Mouse (Mus musculus) embryonic facial prominence, embryonic 15.5 days (tissue): ENCODE results near the gene Gusb. TPM values are rescaled to one million over a fixed set of nuclear protein-coding genes. Genes with fewer than 3 reads are reported as not detected.
"Not testable (repeated sequence)": the region's sequence is repeated elsewhere in the genome, so short reads cannot be mapped to it uniquely, and the experiment has no call there.

Experiments used
- ATAC-seq: fragments of 200-750 bp; cut with Nextera tagmentation; 2 replicates; pipeline ENCODE4 v1.8.0; 2017; ENCODE audit warnings: low read depth, moderate TSS enrichment; ENCODE audit not compliant: insufficient number of reproducible peaks, low FRiP score, low TSS enrichment
- H3K27ac ChIP-seq: fragments of 300-500 bp; sonication (generic); replicated peaks from 2 replicates; pipeline ENCODE4 v1.5.1; 2015; ENCODE audit warnings: mild to moderate bottlenecking, inconsistent platforms
- H3K27me3 ChIP-seq: fragments of 300-500 bp; sonication (generic); 2 replicates; pipeline ENCODE4 v1.6.1; 2015; ENCODE audit warnings: inconsistent platforms
- H3K36me3 ChIP-seq: fragments of 300-500 bp; sonication (generic); 2 replicates; pipeline ENCODE4 v1.6.1; 2015; ENCODE audit warnings: mild to moderate bottlenecking, inconsistent platforms
- H3K4me1 ChIP-seq: fragments of 300-500 bp; sonication (generic); 2 replicates; pipeline ENCODE4 v1.6.1; 2015; ENCODE audit warnings: inconsistent platforms
- H3K4me2 ChIP-seq: fragments of 300-500 bp; sonication (generic); replicated peaks from 2 replicates; pipeline ENCODE4 v1.6.1; 2015; ENCODE audit warnings: mild to moderate bottlenecking, inconsistent platforms
- H3K4me3 ChIP-seq: fragments of 300-500 bp; sonication (generic); replicated peaks from 2 replicates; pipeline ENCODE4 v1.5.1; 2015; ENCODE audit warnings: mild to moderate bottlenecking, inconsistent platforms
- H3K9ac ChIP-seq: fragments of 300-500 bp; sonication (generic); 2 replicates; pipeline ENCODE4 v1.6.1; 2015; ENCODE audit warnings: inconsistent platforms
- H3K9me3 ChIP-seq: fragments of 300-500 bp; sonication (generic); replicated peaks from 2 replicates; pipeline ENCODE4 v1.6.1; 2016; ENCODE audit warnings: inconsistent platforms
- WGBS: fragments of 180-500 bp; shearing (Covaris S2); methylation state at CpG from one replicate; pipeline ENCODE4 v1.1.7; 2015; 5-methylcytosine and 5-hydroxymethylcytosine counted together
- polyA plus RNA-seq: library from polyadenylated mRNA; unstranded; fragments of >200 nt; fragmentation: Nextera tagmentation; extraction: Ambion mirVana; gene quantifications from 2 replicates; pipeline ENCODE4 v1.2.1, GENCODE M21; 2015

Gene Gusb
- polyA plus RNA-seq, 1 experiment from 2014 or later: 46.7 TPM

DNA sequence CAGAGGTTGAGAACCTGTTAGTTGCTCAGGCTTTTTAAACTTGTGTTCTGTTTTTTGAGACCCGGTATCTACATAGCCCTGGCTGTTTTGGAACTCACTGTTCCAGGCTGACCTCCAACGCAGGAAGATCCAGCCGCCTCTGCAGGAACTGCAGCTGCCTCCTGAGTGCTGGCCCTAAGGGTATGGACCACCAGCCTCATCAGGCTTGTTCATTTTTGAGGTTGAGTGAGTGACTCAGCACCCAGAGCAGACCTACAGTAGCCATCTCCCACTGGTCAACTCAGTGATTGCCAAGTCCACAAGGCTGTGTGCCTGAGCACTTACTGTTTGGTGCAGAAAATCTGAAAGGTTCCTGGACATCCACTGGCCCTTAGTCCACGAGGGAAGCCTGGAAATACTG, 31.4 kb downstream of the Gusb start:
- H3K9ac ChIP-seq: no peak overlapping the region
- no peaks in the 10 kb centered on the region for H3K9me3 ChIP-seq

DNA sequence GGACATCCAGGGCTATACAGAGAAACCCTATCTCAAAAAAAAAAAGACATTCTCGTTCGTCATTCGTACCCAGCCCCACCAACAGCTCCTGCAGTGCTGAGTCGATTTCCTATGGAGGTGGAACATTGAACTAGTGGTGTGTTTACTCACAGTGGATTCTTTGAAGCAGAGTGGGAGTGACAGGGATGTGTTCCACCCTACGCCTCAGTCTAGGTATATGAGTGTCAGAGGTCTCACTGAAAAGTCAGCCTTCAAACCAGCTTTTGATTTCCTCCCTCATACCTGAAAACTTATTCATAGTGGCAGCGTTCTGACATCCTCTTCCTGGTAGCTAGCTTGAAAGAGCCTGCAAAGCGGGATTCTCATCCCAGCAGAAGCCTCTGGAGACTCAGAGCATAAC, 34.4 kb downstream of the Gusb start:
- Histone ChIP-seq H3K27me3 (no peaks in the 10 kb centered on the region), H3K9ac (no peak overlapping the region), H3K27ac (no peak overlapping the region), H3K9me3 (no peaks in the 10 kb centered on the region), H3K4me2 (no peak overlapping the region), H3K36me3 (peaks cover 10% of the 10 kb centered on the region; the same call in 1 of the 2 replicates), H3K4me3 (no peak overlapping the region), H3K4me1 (no peaks in the 10 kb centered on the region)
- WGBS: 78% methylated on average over 7 of the region's 7 CpGs
- no peak for ATAC-seq

More for the DNA sequence above, 31.4 kb downstream of the Gusb start:
- no peak for ATAC-seq
- H3K27ac ChIP-seq: no peak overlapping the region
- WGBS: 82% methylated on average over 4 of the region's 4 CpGs
- H3K27me3 ChIP-seq: no peaks in the 10 kb centered on the region
- H3K36me3 ChIP-seq: peaks cover 13% of the 10 kb centered on the region; the same call in 1 of the 2 replicates
- 0 out of 2 replicates have a peak, but pooled peaks cover 4% of the 10 kb centered on the region for H3K4me1 ChIP-seq
- no peak overlapping the region for H3K4me2 ChIP-seq
- no peak overlapping the region for H3K4me3 ChIP-seq

DNA sequence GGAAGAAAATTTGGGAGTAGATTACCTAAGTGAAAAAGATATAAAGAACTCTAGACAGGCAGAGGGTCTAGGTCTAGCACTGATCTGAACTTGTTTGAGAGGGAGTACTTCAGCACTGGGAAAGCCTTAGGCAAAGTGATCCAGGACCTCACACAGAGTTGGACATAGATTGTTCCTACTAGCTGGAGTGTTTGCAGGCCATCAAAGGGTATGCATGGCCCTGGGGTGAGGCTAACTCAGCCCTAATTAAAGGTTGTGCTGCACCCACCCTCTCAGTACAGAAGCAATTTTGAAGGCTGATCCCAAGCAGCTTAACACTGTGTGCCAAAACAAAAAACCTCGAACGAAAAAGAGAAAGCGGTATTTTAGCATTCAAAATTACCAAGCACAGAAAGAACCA, 36.4 kb downstream of the Gusb start:
- H3K27ac ChIP-seq: no peak overlapping the region
- no peak overlapping the region for H3K9ac ChIP-seq
- whole genome bisulfite sequencing: 63% methylated on average over 3 of the region's 3 CpGs
- peak; percentile 54; the same call in 1 of the 2 replicates for ATAC-seq
- no peaks in the 10 kb centered on the region for H3K4me1 ChIP-seq
- H3K4me3 ChIP-seq: no peak overlapping the region
- peaks cover 1% of the 10 kb centered on the region; the same call in 1 of the 2 replicates for H3K36me3 ChIP-seq
- H3K9me3 ChIP-seq: no peaks in the 10 kb centered on the region
- no peaks in the 10 kb centered on the region for H3K27me3 ChIP-seq
- H3K4me2 ChIP-seq: no peak overlapping the region

DNA sequence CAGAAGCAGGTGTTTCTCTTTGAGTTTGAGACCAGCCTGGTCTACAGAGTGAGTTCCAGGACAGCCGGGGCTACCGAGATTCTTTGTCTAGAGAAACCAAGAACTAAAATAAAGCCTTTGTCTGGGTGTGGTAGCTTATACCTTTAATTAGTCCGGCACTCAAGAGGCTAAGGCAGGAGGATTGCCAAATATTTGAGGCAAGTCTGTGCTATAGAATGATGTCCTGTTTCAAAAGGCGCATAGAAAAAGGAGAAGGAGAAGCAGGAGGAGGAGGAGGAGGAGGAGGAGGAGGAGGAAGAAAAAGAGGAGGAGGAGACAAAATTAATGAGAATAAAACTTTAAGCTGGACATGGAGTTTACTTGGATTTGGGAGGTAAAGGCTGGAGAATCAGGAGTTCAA, 39.6 kb downstream of the Gusb start:
- no peak overlapping the region for H3K27ac ChIP-seq
- no peak overlapping the region for H3K9ac ChIP-seq
- H3K4me1 ChIP-seq: no peaks in the 10 kb centered on the region
- H3K4me3 ChIP-seq: no peak overlapping the region
- no peak overlapping the region for H3K4me2 ChIP-seq
- no peaks in the 10 kb centered on the region for H3K27me3 ChIP-seq
- 54% methylated on average over 4 of the region's 4 CpGs for WGBS
- H3K9me3 ChIP-seq: no peaks in the 10 kb centered on the region
- ATAC-seq: no peak
- peaks cover 3% of the 10 kb centered on the region; the same call in 1 of the 2 replicates for H3K36me3 ChIP-seq

DNA sequence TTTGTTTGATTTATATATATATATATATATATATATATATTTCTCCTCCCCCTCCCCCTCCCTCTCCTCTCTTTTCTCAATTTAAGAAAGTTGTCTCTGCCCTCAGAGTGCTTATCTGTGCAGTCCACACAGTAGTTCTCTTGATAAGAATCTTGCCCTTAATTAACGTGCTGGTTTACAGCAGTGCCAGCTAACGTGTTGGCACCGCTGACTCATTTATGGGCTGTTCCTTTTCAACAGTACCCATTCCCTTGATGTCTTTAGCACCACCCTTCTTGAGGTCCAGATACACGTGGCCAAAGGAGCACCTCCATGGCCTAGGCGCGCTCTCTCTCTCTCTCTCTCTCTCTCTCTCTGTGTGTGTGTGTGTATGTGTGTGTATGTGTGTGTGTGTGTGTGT, 47.1 kb downstream of the Gusb start:
- 86% methylated on average over 6 of the region's 6 CpGs for WGBS
- Histone ChIP-seq H3K36me3 (peaks cover 3% of the 10 kb centered on the region; the same call in 1 of the 2 replicates), H3K4me3 (no peak overlapping the region), H3K4me2 (no peak overlapping the region), H3K9me3 (no peaks in the 10 kb centered on the region), H3K9ac (no peak overlapping the region), H3K27ac (no peak overlapping the region), H3K27me3 (no peaks in the 10 kb centered on the region), H3K4me1 (0 out of 2 replicates have a peak, but pooled peaks cover 6% of the 10 kb centered on the region)
- no peak for ATAC-seq

DNA sequence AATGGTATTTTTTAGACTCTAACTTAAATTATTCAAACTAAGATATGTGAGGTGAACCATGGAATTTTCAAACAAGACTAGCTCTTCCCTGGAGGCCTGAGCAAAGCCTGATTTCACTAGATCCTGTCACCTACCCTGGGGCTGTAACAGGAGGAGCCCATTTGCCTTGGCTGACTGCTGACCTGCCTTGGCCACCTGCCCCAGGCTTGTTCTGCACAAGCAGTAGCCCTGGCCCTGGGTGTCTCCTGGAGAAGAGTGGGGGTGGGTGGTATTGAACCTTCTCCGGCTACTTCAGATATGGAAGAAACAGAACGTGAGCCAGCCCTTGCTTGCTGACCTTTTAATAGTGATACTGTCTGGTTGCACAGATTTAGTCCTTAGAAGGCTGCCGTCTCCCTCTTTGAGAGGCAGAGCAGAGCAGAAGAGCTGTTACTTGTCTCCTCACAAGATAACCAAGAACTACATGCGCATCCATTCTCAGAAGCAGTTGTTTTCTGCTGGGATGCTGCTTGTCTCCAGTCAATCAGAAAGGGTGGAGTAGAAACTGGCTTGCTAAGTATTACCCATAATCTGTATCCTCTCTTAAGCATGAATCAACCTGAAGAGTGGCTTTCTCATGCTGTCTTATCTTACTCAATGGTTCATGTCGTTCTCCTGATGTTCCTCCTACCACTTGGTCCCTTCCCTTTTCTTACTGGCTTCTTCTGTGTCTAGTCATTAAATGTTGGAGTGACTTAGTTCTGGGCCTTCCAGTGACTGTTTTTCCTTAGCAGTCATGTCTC, 48.2 kb downstream of the Gusb start:
- Histone ChIP-seq H3K36me3 (no peaks in the 10 kb centered on the region), H3K27ac (no peak overlapping the region), H3K4me3 (no peak overlapping the region), H3K9ac (no peak overlapping the region), H3K4me2 (no peak overlapping the region), H3K27me3 (no peaks in the 10 kb centered on the region), H3K9me3 (no peaks in the 10 kb centered on the region), H3K4me1 (0 out of 2 replicates have a peak, but pooled peaks cover 6% of the 10 kb centered on the region)
- no peak for ATAC-seq
- WGBS: 87% methylated on average over 5 of the region's 5 CpGs

DNA sequence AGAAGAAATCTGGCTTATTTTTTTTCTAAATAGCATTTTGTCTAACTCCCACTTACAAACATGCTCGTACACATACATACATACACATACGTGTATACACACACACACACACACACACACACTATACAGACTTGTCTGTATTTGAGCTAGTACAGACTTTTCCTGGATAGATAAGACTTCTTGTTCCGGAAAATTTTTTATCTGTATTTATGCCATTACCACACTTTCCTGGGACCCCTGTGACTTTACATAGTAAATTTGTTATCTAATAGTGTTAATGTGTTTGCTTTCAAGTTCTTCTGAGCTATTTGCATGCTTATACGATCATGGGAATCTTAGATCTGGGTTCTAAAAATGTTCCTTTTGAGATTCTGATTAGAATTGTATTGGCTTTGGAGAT, 50.7 kb downstream of the Gusb start:
- H3K4me1 ChIP-seq: 0 out of 2 replicates have a peak, but pooled peaks cover 6% of the 10 kb centered on the region
- no peak overlapping the region for H3K4me2 ChIP-seq
- no peaks in the 10 kb centered on the region for H3K9me3 ChIP-seq
- H3K9ac ChIP-seq: no peak overlapping the region
- no peak for ATAC-seq
- H3K27ac ChIP-seq: no peak overlapping the region
- 96% methylated on average over 4 of the region's 4 CpGs for WGBS
- no peaks in the 10 kb centered on the region for H3K36me3 ChIP-seq
- no peak overlapping the region for H3K4me3 ChIP-seq
- H3K27me3 ChIP-seq: no peaks in the 10 kb centered on the region

DNA sequence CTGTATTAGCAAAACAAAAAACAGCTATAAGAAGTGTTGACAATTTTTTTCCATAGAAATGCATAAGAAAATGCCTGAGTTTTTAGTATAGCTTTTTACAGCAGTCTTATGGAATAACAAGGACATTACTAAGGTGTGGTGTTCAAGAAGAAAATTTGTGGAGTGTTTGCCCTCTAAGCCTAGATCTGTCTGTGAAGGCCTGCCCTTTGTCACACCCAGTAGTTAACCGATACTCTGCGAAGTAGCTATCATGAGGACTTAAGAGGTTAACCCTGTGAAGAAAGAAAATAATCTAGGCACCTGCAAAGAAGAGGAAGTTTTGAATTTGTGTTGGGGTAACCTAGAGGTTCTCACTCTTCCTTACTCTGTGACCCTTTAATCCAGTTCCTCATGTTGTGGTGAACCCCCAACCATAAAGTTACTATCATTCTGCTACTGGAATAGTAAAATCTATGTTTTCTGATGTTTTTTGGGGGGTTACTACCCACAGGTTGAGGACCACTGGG, 55.3 kb downstream of the Gusb start:
- Histone ChIP-seq H3K4me3 (no peak overlapping the region), H3K9me3 (no peaks in the 10 kb centered on the region), H3K4me1 (0 out of 2 replicates have a peak, but pooled peaks cover 4% of the 10 kb centered on the region), H3K27ac (no peak overlapping the region), H3K27me3 (no peaks in the 10 kb centered on the region), H3K36me3 (peaks cover 6% of the 10 kb centered on the region; the same call in 1 of the 2 replicates), H3K9ac (no peak overlapping the region), H3K4me2 (no peak overlapping the region)
- no peak for ATAC-seq
- 82% methylated on average over 2 of the region's 2 CpGs for WGBS

DNA sequence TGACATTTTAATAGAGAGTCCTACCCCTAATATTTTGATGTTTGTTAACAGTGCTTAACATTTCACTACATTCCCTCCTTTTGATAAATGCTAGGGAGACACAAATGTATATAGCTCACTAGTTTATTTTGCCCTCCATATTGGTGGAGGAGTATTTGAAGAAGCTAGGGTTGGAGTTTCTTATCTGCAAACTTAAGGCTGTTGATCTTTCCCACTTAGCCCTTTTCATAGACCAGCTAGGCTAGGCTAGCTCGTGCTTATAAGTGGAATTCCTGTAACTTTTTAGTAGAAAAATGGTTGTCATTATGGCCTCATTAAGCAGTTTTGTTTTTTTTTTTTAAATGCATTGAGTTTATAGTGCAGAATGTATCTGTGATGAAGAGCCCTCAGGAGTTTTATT, 59.4 kb downstream of the Gusb start:
- no peaks in the 10 kb centered on the region for H3K27me3 ChIP-seq
- 93% methylated on average over 1 of the region's 1 CpGs for WGBS
- no peak overlapping the region for H3K9ac ChIP-seq
- ATAC-seq: no peak
- 0 out of 2 replicates have a peak, but pooled peaks cover 4% of the 10 kb centered on the region for H3K4me1 ChIP-seq
- no peak overlapping the region for H3K4me2 ChIP-seq
- no peaks in the 10 kb centered on the region for H3K9me3 ChIP-seq
- peaks cover 6% of the 10 kb centered on the region; the same call in 1 of the 2 replicates for H3K36me3 ChIP-seq
- no peak overlapping the region for H3K4me3 ChIP-seq
- no peak overlapping the region for H3K27ac ChIP-seq

DNA sequence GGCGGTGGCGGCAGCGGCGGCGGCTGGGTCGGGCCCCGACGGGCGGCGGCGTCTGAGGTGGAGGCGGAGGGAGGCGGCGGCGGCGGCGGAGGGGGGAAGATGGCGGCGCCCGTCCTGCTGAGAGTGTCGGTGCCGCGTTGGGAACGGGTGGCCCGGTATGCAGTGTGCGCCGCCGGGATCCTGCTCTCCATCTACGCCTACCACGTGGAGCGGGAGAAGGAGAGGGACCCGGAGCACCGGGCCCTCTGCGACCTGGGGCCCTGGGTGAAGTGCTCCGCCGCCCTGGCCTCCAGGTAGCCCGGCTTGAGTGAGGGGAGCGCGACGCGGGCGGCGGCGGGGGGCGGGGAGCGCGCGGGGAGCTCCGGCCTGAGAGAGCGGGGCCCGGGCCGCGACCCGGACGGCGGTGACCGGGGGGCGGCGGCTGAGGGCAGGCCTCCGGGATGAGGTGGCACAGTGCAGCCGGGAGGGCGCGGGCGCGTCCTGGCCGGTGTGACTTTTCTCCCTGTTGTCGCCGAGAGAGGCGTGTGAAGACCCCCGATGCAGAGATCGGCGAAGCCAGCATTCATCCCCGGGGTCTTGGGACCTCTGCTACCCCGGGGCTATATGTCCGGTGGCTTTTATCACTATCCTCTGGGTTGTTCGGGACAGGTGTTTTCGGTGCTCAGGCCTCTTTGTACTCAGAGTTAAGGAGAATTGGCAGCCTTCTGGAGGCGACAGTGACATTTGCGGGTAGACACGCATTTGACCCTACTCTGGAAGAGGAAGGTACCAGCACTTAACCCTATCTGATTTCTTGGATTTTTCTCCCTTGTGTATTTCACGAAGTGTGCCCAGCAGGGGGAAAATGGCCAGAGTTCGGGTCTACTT, 60.5 kb downstream of the Gusb start:
- Histone ChIP-seq H3K4me2 (peak overlapping the region; percentile 72), H3K4me3 (peak overlapping the region; percentile 93), H3K9ac (peak overlapping the region; percentile 85), H3K27ac (peak overlapping the region; percentile 69; the same call in 1 of the 2 replicates)
- WGBS: under 1% methylated on average over 40 of the region's 82 CpGs
- H3K36me3 ChIP-seq, H3K9me3 ChIP-seq, H3K27me3 ChIP-seq, H3K4me1 ChIP-seq: not testable (repeated sequence)
- ATAC-seq: peak; percentile 22; the same call in 1 of the 2 replicates

DNA sequence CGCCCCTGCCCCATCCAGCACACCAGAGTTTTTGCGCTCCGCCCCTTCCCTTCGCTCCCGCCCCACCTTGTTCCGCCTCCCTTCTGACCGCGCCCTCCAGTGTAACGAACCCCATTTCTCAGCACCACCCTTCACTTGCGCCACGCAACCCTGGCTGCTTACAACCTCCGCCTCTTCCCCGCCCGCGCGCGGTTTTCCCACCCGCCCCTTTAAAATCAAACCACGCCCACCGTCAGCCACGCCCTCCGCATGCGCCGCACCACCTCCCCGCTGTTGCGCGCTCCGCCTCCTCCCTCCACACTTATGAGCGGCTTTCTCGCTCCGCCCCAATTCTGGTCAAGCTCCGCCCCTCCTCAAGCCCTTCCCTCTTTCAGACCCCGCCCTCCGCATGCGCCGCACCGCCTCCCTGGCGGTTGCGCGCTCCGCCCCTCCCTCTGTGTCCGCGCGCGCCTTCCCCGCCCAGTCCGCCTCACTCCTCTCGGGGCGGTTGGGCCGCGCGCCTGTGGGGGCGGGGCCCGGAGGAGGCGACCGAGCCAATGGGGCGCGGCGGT, 61.3 kb downstream of the Gusb start, which contains the start of gene Vkorc1l1:
Gene Vkorc1l1, plus strand, starts transcription at position 476 of the 551 bp plus-strand sequence.
- Histone ChIP-seq H3K9ac (peak within 1 kb of the TSS; percentile 85), H3K27ac (peak within 1 kb of the TSS; percentile 69), H3K9me3 (no peaks in the 10 kb centered on the region), H3K36me3 (peaks cover 6% of the 10 kb centered on the region; the same call in 1 of the 2 replicates), H3K27me3 (no peaks in the 10 kb centered on the region), H3K4me3 (peak within 1 kb of the TSS; percentile 93), H3K4me1 (0 out of 2 replicates have a peak, but pooled peaks cover 4% of the 10 kb centered on the region), H3K4me2 (peak within 1 kb of the TSS; percentile 72)
- under 1% methylated on average over 58 of the region's 59 CpGs for WGBS
- ATAC-seq: peak; percentile 98
